Mouse (Mus musculus) limb, embryonic 12.5 days (tissue): ENCODE results near the gene Rpsa. TPM values are rescaled to one million over a fixed set of nuclear protein-coding genes. Genes with fewer than 3 reads are reported as not detected.
"Not testable (repeated sequence)": the region's sequence is repeated elsewhere in the genome, so short reads cannot be mapped to it uniquely, and the experiment has no call there.

Experiments used
- ATAC-seq: fragments of 200-750 bp; cut with Nextera tagmentation; 2 replicates; pipeline ENCODE4 v1.8.0; 2017; ENCODE audit warnings: low read depth, moderate TSS enrichment; ENCODE audit not compliant: insufficient number of reproducible peaks, insufficient read depth, low FRiP score, low TSS enrichment
- H3K27ac ChIP-seq: fragments of 300-500 bp; sonication (generic); 2 replicates; pipeline ENCODE4 v1.5.1; 2016; ENCODE audit warnings: mild to moderate bottlenecking, moderate library complexity
- H3K27me3 ChIP-seq: fragments of 300-500 bp; sonication (generic); 2 replicates; pipeline ENCODE4 v1.6.1; 2016; ENCODE audit warnings: mild to moderate bottlenecking, moderate library complexity
- H3K36me3 ChIP-seq: fragments of 300-500 bp; sonication (generic); 2 replicates; pipeline ENCODE4 v1.6.1; 2016; ENCODE audit warnings: mild to moderate bottlenecking, moderate library complexity
- H3K4me1 ChIP-seq: fragments of 300-500 bp; sonication (generic); replicated peaks from 2 replicates; pipeline ENCODE4 v1.6.1; 2016
- H3K4me2 ChIP-seq: fragments of 300-500 bp; sonication (generic); 2 replicates; pipeline ENCODE4 v1.6.1; 2016; ENCODE audit warnings: mild to moderate bottlenecking, moderate library complexity
- H3K4me3 ChIP-seq: fragments of 300-500 bp; sonication (generic); replicated peaks from 2 replicates; pipeline ENCODE4 v1.5.1; 2016; ENCODE audit warnings: mild to moderate bottlenecking
- H3K9ac ChIP-seq: fragments of 300-500 bp; sonication (generic); replicated peaks from 2 replicates; pipeline ENCODE4 v1.6.1; 2016; ENCODE audit warnings: mild to moderate bottlenecking, moderate library complexity
- H3K9me3 ChIP-seq: fragments of 300-500 bp; sonication (generic); 2 replicates; pipeline ENCODE4 v1.6.1; 2016; ENCODE audit warnings: mild to moderate bottlenecking, moderate library complexity
- WGBS: fragments of 180-500 bp; shearing (Covaris S2); methylation state at CpG from one replicate; pipeline ENCODE4 v1.1.7; 2016; 5-methylcytosine and 5-hydroxymethylcytosine counted together
- polyA plus RNA-seq: library from polyadenylated mRNA; unstranded; fragments of >200 nt; fragmentation: Nextera tagmentation; extraction: Ambion mirVana; gene quantifications from 2 replicates; pipeline ENCODE4 v1.2.1, GENCODE M21; 2016

Rpsa gene
- polyA plus RNA-seq, 1 experiment from 2014 or later: 1,159 TPM

- Histone ChIP-seq H3K27ac (no peak within 1 kb of the TSS), H3K4me1 (no peaks in the 10 kb centered on the region), H3K36me3 (no peaks in the 10 kb centered on the region), H3K4me3 (no peak within 1 kb of the TSS), H3K4me2 (no peak within 1 kb of the TSS), H3K9me3 (0 out of 2 replicates have a peak, but pooled peaks cover 4% of the 10 kb centered on the region), H3K9ac (no peak within 1 kb of the TSS), H3K27me3 (no peaks in the 10 kb centered on the region)
- 67% methylated on average over 5 of the region's 5 CpGs for WGBS
- no peak for ATAC-seq
These were observed 35.7 kb upstream of the Rpsa start, which contains the start of gene Ccr8 for GRCm38 (mm10) chr9:120091696-120092238. Gene Ccr8 (plus strand): TSS chr9:120092114.

GRCm38 (mm10) chr9:120093701-120094100 lies 33.8 kb upstream of the Rpsa start:
- 88% methylated on average over 13 of the region's 13 CpGs for WGBS
- no peak overlapping the region for H3K4me2 ChIP-seq
- H3K27ac ChIP-seq: no peak overlapping the region
- H3K36me3 ChIP-seq: no peaks in the 10 kb centered on the region
- ATAC-seq: no peak
- no peaks in the 10 kb centered on the region for H3K4me1 ChIP-seq
- no peak overlapping the region for H3K4me3 ChIP-seq
- H3K27me3 ChIP-seq: no peaks in the 10 kb centered on the region
- H3K9me3 ChIP-seq: 0 out of 2 replicates have a peak, but pooled peaks cover 4% of the 10 kb centered on the region
- no peak overlapping the region for H3K9ac ChIP-seq

DNA sequence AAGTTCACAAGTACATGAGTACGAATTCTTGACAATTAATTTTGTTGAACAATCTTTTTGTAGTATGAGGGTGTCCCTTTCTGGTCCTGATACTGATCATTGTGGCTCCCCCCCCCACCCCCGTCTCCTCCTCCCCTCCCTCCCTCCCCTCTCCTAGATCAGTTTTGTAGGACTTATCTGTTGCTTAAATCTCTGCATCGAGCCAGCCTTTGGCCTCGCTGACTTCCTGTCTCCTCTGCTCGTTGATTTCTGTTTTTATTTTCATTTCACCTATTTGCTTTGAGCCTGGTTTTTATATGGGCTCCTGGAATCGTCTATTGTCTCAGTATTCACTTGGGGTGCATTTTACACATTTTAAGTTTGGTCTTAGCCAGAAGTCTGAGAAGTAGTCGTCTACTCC lies 31.6 kb upstream of the Rpsa start:
- no peak overlapping the region for H3K4me2 ChIP-seq
- no peaks in the 10 kb centered on the region for H3K27me3 ChIP-seq
- no peak for ATAC-seq
- H3K9ac ChIP-seq: no peak overlapping the region
- no peaks in the 10 kb centered on the region for H3K36me3 ChIP-seq
- no peaks in the 10 kb centered on the region for H3K4me1 ChIP-seq
- WGBS: 70% methylated on average over 7 of the region's 7 CpGs
- H3K27ac ChIP-seq: no peak overlapping the region
- H3K4me3 ChIP-seq: no peak overlapping the region
- H3K9me3 ChIP-seq: no peaks in the 10 kb centered on the region

GRCm38 (mm10) chr9:120098682-120099081 lies 28.8 kb upstream of the Rpsa start:
- Histone ChIP-seq H3K4me2 (no peak overlapping the region), H3K9me3 (peaks cover 9% of the 10 kb centered on the region), H3K4me1 (no peaks in the 10 kb centered on the region), H3K27me3 (no peaks in the 10 kb centered on the region), H3K9ac (no peak overlapping the region), H3K27ac (no peak overlapping the region), H3K4me3 (no peak overlapping the region), H3K36me3 (no peaks in the 10 kb centered on the region)
- no peak for ATAC-seq
- WGBS: 22% methylated on average over 7 of the region's 7 CpGs

- no peak for ATAC-seq
- Histone ChIP-seq H3K27ac (no peak overlapping the region), H3K36me3 (no peaks in the 10 kb centered on the region), H3K9me3 (peaks cover 12% of the 10 kb centered on the region), H3K9ac (no peak overlapping the region), H3K4me3 (no peak overlapping the region), H3K27me3 (no peaks in the 10 kb centered on the region), H3K4me2 (no peak overlapping the region), H3K4me1 (no peaks in the 10 kb centered on the region)
- WGBS: 93% methylated on average over 8 of the region's 8 CpGs
These were observed 28.2 kb upstream of the Rpsa start for GRCm38 (mm10) chr9:120099304-120099703.

DNA sequence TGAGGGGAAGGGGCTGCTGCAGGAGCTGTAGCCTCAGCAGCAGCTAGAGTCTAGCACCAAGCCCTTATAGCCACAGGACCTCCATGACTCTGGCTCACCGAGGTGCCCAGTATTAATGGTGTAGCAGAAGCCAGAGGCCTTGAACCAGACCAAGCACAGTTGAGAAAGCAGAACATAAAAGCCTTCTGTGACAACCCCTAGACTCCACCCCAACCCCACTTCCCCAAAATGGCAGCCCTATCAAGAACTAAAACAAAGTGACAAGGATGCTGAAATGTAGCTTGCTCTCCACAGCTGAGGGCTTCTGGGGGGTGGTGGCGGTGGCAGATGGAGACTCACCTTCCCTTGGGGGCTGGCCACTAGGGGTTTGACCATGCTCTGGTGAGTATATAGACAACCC lies 26.3 kb upstream of the Rpsa start:
- H3K9me3 ChIP-seq: peaks cover 12% of the 10 kb centered on the region
- 88% methylated on average over 2 of the region's 2 CpGs for WGBS
- H3K4me1 ChIP-seq: no peaks in the 10 kb centered on the region
- no peaks in the 10 kb centered on the region for H3K36me3 ChIP-seq
- ATAC-seq: no peak
- H3K9ac ChIP-seq: no peak overlapping the region
- no peak overlapping the region for H3K4me2 ChIP-seq
- H3K4me3 ChIP-seq: no peak overlapping the region
- no peaks in the 10 kb centered on the region for H3K27me3 ChIP-seq
- no peak overlapping the region for H3K27ac ChIP-seq

DNA sequence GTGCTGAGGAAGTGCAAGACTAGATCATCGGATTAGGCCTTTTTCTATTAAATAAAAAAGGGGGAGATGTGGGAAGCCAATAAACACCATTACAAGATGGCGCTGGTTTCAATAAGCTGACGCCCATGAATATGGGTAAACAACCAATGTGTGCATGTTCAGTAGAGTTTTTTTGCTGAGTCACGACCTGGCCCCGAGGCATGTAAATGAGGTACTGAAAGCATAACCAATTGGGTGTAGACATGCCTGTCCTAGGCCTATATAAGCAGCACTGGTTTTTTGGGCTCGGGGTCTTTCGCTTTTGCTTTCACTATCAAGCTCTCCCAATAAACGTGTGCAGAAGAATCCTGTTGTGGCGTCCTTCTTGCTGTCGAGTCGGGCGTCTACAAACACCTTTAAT lies 18.5 kb upstream of the Rpsa start:
- H3K4me1 ChIP-seq: not testable (repeated sequence)
- WGBS: 95% methylated on average over 12 of the region's 12 CpGs

GRCm38 (mm10) chr9:120110211-120111018 lies 17.1 kb upstream of the Rpsa start, which contains the start of gene Slc25a38:
Gene Slc25a38 (plus strand): TSS chr9:120110374.
- WGBS: 2% methylated on average over 62 of the region's 62 CpGs
- H3K27ac ChIP-seq: peak within 1 kb of the TSS; percentile 95
- peak within 1 kb of the TSS; percentile 57 for H3K4me2 ChIP-seq
- no peaks in the 10 kb centered on the region for H3K9me3 ChIP-seq
- H3K4me1 ChIP-seq: peaks cover 6% of the 10 kb centered on the region
- peak within 1 kb of the TSS; percentile 73 for H3K9ac ChIP-seq
- ATAC-seq: peak; percentile 94
- no peaks in the 10 kb centered on the region for H3K36me3 ChIP-seq
- H3K27me3 ChIP-seq: no peaks in the 10 kb centered on the region
- peak within 1 kb of the TSS; percentile 74 for H3K4me3 ChIP-seq

More for the DNA sequence above, 18.5 kb upstream of the Rpsa start:
- not testable (repeated sequence) for H3K27ac ChIP-seq, H3K27me3 ChIP-seq, ATAC-seq, H3K9me3 ChIP-seq, H3K4me3 ChIP-seq, H3K4me2 ChIP-seq, H3K36me3 ChIP-seq, H3K9ac ChIP-seq

GRCm38 (mm10) chr9:120111156-120111945 lies 16.1 kb upstream of the Rpsa start:
- H3K9me3 ChIP-seq: no peaks in the 10 kb centered on the region
- H3K9ac ChIP-seq: peak overlapping the region; percentile 73
- H3K4me1 ChIP-seq: peaks cover 6% of the 10 kb centered on the region
- H3K4me3 ChIP-seq: peak overlapping the region; percentile 74
- H3K27ac ChIP-seq: peak overlapping the region; percentile 95; the same call in 1 of the 2 replicates
- peaks cover 2% of the 10 kb centered on the region; the same call in 1 of the 2 replicates for H3K36me3 ChIP-seq
- H3K27me3 ChIP-seq: no peaks in the 10 kb centered on the region
- WGBS: 79% methylated on average over 15 of the region's 15 CpGs
- H3K4me2 ChIP-seq: peak overlapping the region; percentile 57
- no peak for ATAC-seq

DNA sequence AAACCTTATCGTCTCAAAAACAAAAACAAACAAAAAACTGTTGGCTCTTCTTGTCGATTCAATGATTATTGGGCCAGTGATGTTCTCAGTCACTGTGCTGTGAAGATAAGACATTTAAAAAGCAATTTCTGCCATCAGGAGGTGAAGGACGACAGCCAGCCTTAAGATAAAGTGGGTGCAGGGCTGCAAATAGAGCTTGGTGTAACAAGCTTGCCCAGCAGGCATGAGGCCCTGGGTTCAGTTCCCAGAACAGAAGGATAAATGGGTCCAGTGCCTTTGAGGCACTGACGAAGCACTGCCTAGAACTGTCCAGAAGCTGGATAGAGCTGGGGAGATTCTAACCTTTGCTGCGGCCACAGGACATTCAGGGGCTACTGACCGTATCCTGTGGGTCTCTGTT lies 15.0 kb upstream of the Rpsa start:
- Histone ChIP-seq H3K9me3 (no peaks in the 10 kb centered on the region), H3K4me1 (peaks cover 6% of the 10 kb centered on the region), H3K27ac (no peak overlapping the region), H3K4me2 (no peak overlapping the region), H3K4me3 (no peak overlapping the region), H3K9ac (no peak overlapping the region), H3K27me3 (no peaks in the 10 kb centered on the region), H3K36me3 (peaks cover 13% of the 10 kb centered on the region; the same call in 1 of the 2 replicates)
- WGBS: 94% methylated on average over 6 of the region's 6 CpGs
- no peak for ATAC-seq

GRCm38 (mm10) chr9:120113456-120113855 lies 14.0 kb upstream of the Rpsa start:
- Histone ChIP-seq H3K27ac (no peak overlapping the region), H3K4me3 (no peak overlapping the region), H3K4me1 (peaks cover 6% of the 10 kb centered on the region), H3K4me2 (no peak overlapping the region), H3K9me3 (no peaks in the 10 kb centered on the region), H3K36me3 (peaks cover 23% of the 10 kb centered on the region; the same call in 1 of the 2 replicates), H3K27me3 (no peaks in the 10 kb centered on the region), H3K9ac (no peak overlapping the region)
- WGBS: 95% methylated on average over 7 of the region's 7 CpGs
- no peak for ATAC-seq
